Mouse (Mus musculus): ENCODE results near the gene Fscn3.

Gene Fscn3

DNA sequence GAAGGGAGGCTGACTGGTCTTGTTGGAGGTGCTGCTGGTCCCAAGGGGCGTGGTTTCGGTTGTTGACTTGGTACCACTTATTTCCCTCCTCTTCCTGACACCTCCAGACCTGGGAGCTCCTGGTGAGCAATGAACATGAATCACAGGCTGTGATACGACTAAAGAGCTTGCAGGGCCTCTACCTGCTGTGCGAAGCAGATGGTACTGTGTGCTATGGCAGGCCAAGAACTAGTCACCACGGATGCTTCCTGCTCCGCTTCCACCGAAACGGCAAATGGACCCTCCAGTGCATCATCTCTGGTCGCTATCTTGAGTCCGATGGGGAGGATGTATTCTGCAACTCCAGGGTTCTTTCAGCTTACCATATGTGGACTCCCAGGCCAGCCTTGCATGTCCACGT, 2.3 kb downstream of the Fscn3 start:
- DNase-seq = no peak

DNA sequence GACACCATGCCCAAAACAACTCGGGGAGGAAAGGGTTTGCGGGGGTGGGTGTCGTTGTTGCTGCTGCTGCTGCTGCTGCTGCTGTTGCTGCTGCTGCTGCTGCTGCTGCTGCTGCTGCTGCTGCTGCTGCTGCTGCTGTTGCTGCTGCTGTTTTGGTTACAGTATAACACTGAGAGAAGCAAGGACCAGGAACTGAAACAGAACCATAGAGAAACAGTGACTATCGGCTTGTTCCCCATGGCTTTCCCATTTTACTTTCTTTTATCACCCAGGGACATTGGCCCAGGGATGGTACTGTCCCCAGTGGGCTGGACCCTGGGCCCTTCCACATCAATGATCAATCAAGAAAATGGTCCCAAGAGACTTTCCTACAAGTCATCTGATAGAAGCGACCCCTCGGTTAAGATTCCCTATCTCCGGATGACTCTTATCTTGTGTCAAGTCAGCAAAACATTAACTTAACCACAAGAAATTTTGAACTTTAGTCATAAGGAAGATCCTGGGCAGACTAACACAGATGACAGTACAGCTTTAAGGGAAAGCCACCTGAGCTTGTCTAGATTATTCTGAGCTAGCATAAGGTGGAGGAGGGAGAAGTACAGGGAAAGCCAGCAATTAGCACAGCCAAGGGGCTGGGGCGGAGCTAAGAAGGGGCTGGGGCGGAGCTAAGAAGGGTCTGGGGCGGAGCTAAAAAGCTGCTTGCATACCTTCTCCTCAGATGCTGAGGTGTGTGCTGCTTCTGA, 3.4 kb downstream of the Fscn3 start:
- DNase-seq = no peak

- DNase-seq = no peak
Observed at GRCm38 (mm10) chr6:28431538-28431855, 3.9 kb downstream of the Fscn3 start.

DNA sequence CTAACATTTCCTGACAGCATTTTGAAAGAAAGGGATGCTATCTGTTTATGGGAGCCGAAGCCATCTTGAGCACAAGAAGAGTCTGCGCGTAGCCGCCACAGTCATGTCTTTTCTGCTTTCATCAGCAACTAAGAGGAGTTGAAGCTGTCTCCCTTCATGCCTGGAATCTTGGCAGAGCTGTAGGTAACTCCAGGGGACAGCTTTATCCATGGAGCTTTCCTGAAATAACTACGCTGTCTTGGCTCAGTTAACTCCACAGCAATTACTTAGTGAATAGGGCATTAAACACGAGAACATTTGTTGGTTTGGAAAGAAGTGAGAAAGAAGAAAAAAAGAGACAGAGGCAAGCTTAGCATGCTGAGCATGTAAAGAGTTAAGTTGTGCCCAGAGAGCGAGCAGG, 20.3 kb downstream of the Fscn3 start:
- no peak for DNase-seq

- no peak for DNase-seq
Observed at GRCm38 (mm10) chr6:28449253-28449652, 21.7 kb downstream of the Fscn3 start, which contains the start of gene Pax4. Gene Pax4, minus strand, starts transcription at chr6:28449353.

- no peak for DNase-seq
Observed at GRCm38 (mm10) chr6:28450481-28450880, 22.9 kb downstream of the Fscn3 start.

- no peak for DNase-seq
Observed at GRCm38 (mm10) chr6:28450977-28451376, 23.4 kb downstream of the Fscn3 start.

- no peak for DNase-seq
Observed at GRCm38 (mm10) chr6:28459221-28459668, 31.7 kb downstream of the Fscn3 start.

DNA sequence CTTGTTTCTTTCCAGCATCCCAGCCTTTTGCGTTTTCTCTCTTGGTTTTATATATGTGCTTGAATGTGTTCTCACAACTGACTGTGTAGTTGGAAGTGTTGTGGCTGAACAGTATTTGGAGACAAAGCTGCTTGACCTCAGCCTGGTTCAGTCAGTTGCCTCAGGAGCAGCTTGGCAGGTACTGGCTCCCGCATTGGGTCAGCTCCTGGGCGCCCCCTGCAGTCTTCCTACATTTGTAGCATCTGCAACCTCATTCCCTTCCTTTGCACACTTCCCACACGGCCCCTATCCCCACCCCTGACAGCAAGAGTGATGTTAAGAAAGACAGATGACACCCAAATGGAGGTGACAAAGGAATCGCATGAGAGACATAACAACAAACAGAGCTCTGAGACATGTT, 32.9 kb downstream of the Fscn3 start:
- peak; percentile 83 for DNase-seq

GRCm38 (mm10) chr6:28464630-28465029, 37.0 kb downstream of the Fscn3 start:
- DNase-seq = no peak

DNA sequence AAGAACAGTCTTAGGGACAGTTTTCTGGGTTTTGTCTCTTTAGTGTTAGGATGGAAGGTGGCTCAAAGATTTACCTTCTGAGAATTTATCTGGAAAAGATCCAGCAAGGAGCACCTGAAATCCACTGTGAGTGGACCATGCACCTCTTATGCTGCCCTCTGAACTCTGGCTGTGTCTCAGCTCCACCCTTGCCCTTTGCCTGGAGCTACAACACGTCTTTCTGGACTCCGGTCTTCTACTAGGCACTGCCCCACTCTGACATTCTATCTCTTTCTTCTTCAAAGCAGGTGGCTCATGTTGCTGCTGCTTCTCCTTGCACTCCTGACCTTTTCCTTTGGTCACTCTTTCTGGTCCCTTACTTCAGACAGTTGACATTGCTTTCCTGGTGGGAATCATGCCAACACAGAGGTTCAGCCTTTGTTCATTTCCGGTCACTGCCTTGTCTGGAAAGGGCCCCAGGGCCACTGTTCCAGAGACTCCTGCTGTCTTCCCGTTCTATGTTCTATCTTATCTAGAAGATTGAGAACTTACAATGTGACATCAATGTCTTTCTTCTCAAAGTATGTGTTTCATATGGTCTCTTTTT, 42.5 kb downstream of the Fscn3 start:
- peak; percentile 13 for DNase-seq

DNA sequence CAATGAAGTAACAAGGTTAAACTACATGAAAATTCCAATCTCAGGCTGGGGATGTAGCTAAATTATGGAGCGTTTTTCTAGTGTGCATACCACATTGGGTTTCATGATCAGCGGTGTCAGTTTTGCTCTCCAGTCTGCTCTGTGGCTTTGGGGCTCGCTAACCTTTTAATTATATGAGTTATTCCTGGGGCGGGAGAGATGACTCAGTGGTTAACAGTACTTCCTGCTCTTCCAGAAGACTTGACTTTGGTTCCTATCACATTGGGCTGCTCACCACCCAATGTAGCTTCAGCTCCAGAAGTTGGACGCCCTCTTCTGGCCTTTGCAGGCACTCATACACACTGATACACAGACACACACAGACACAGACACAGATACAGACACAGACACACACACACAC, 43.0 kb downstream of the Fscn3 start:
- DNase-seq = no peak

- DNase-seq = no peak
Observed at GRCm38 (mm10) chr6:28471284-28472035, 43.9 kb downstream of the Fscn3 start.

GRCm38 (mm10) chr6:28474211-28474610, 46.6 kb downstream of the Fscn3 start:
- no peak for DNase-seq

DNA sequence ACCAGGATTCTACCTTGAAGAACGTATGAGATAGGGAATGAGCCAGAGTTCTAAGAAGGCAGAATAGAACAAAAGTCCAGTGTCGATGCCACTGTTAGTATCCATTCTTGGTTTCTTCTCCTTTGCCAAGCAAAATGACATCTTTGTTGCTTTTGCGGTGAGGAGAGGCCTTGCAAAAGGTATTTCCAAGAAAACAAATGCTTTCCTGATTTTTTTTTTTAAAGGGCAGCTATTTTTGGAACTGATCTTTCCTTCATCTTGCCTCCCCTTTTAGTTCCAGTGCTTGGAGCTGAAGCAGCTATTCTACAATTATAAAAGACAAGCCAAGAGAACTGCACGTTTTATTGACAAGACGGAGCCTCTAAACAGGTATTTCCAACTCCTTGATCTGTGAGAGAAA, 47.2 kb downstream of the Fscn3 start, which contains the start of gene Snd1:
TSS of gene Snd1 (plus strand) at position 301 of the 400 bp plus-strand sequence.
- DNase-seq = no peak

GRCm38 (mm10) chr6:28479865-28480751, 52.5 kb downstream of the Fscn3 start:
- DNase-seq = peak; percentile 98

- DNase-seq = peak; percentile 23
Observed at GRCm38 (mm10) chr6:28480752-28481492, 53.3 kb downstream of the Fscn3 start.

DNA sequence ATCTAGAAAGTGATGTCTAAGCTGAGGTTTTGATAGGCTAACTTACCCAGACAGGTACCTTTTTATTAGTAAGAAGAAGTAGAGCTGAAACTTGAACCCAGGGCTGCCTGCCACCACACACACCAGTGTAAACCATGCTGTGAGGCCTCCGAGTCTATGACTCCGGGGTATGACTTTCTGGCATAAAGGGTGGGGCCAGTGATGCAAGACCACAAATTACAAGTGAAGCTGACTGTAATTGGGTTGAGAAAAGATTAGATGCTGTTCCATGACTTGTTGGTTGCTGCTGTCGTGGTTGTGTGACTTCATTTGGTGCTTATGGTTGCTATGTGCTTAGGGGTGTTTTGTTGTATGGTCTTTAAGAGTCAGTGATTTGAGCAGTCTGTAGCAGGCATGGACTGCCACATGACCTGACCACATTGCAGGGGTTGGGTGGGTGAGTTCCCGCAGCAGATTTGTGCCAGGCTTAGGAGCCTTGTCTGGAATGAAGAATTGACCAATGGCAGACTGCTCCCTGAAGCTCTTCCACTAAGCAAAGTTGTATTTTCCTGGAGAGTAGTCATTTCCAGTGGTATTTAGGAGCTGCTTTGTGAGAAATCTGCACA, 55.2 kb downstream of the Fscn3 start:
- DNase-seq = no peak

GRCm38 (mm10) chr6:28486008-28486407, 58.4 kb downstream of the Fscn3 start:
- no peak for DNase-seq

DNA sequence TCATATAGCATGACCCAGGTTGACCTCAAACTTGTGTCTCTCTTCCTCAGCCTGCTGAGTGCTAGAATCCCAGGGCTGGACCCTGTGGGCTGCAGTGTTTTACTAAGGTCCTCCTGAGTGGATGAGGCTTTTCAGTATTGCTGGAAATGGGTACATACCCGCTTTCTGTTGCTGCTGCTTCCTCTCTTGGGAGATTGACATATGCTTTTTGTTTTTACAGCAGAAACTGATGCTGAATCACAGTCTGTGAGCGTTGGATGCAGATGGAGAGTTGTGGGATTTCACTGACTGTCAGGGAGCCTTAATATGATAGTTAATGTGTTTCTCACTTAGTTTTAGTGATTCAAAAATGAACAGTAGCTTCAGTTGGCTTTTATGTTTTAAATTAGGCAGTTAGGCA, 58.9 kb downstream of the Fscn3 start:
- no peak for DNase-seq

- DNase-seq = no peak
Observed at GRCm38 (mm10) chr6:28486905-28487304, 59.3 kb downstream of the Fscn3 start.

All from kidney, adult 18-20 months (tissue).